Comparison of ENCODE assay signal across 9 mouse cellular contexts in the genomic region with DNA sequence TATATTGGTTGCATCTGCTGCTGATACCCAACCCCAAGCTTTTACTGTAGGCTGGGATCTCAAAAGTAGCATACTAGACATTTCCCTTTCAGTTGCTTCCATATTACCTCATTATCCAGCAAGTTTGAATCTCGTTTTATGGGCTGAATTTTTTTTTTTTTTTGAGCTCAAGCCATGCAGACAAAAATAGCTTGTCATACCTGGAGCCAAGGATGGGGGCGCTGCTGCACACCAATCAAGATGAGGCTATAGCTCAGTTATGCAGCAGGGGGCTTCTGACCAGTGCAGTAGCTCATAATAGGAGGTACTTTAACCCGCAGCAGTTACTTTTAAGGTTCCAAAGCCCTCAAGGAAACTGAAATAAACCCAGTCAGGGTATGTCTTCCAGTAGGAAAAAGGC. TPM values are rescaled to one million over a fixed set of nuclear protein-coding genes. Genes with fewer than 3 reads are reported as not detected.
DNase-seq lines count a peak whose midpoint lies in the region; ATAC-seq and TF ChIP-seq lines count a peak whose summit lies in the region.
"Had no signal": no experiment of that assay in that cellular context is flagged by ENCODE, and none has a peak within 500 bp of the region (broad histone marks: within the 10 kb centered on the region; RNA-seq: fewer than 3 reads in every experiment).

No protein-coding gene starts in this region.

- H3K27me3 ChIP-seq in hindbrain, postnatal 0 days (ENCODE audit: insufficient read depth, low read length): no peaks in the 10 kb centered on the region

- ATAC-seq in hindbrain, postnatal 0 days: no peak

- H3K9me3 ChIP-seq in hindbrain, postnatal 0 days (ENCODE audit: low read length): no peaks in the 10 kb centered on the region

- H3K4me2 ChIP-seq in hindbrain, postnatal 0 days (ENCODE audit: low read depth, low read length): no peak overlapping the region

- H3K4me3 ChIP-seq in hindbrain, postnatal 0 days (ENCODE audit: low read length): no peak overlapping the region
- H3K4me3 ChIP-seq: myocyte had no signal

- H3K4me1 ChIP-seq in hindbrain, postnatal 0 days (ENCODE audit: insufficient read depth, low read length): no peaks in the 10 kb centered on the region

- intact Hi-C loops in left cerebral cortex, postnatal 4 days (cut with DNase I): no loop called here

- H3K27ac ChIP-seq in hindbrain, postnatal 0 days: no peak overlapping the region

- DNase-seq in cerebellum, postnatal 14 days: peak; percentile 24 to 76
- no peak for DNase-seq in cerebellum, adult 9-11 months
- peak; percentile 63 for DNase-seq in left cerebral cortex, postnatal 4 days
- no peak for DNase-seq in left cerebral cortex, adult 18-20 months (ENCODE audit: low spot score in 2 of 2)
- DNase-seq in MEL-GATA-1-ER (ENCODE audit: extremely low read depth, low read depth): peak; percentile 13
- DNase-seq in hindbrain, postnatal 0 days (ENCODE audit: low spot score): peak; percentile 63
- peak; percentile 72 for DNase-seq in retina, embryonic 14.5 days (ENCODE audit: low spot score)
- no peak for DNase-seq in frontal cortex, postnatal 25 days (ENCODE audit: low spot score in 2 of 2)

- H3K9ac ChIP-seq in hindbrain, postnatal 0 days (replicated peaks; ENCODE audit: low read length): no peak overlapping the region

- peak; percentile 71 for TF ChIP-seq CTCF in hindbrain, postnatal 0 days (IDR thresholded peaks at IDR 0.05; ENCODE audit: low read depth)

- 28% methylated on average over 3 of the region's 3 CpGs for WGBS in hindbrain, postnatal 0 days

- no peaks in the 10 kb centered on the region for H3K36me3 ChIP-seq in hindbrain, postnatal 0 days (ENCODE audit: insufficient read depth, low read length)

RNA-seq across cellular contexts. Expression of a gene that starts 34.3 kb away (rescaled TPM):
- total RNA-seq in left cerebral cortex, postnatal 4 days (2021): 1 to 10 TPM; 4.0 to 4.1 TPM
- 1 to 10 TPM in 1 of 2 experiments, not detected in 1; 1.5 TPM for total RNA-seq in left cerebral cortex, adult 18-20 months (2021)
- 0.37 and 8.1 TPM in 2 replicates for total RNA-seq in hindbrain, postnatal 0 days (2014; rRNA removed)
- polyA plus RNA-seq in hindbrain, postnatal 0 days (2015; fragmentation: Nextera tagmentation; extraction: Ambion mirVana): 0.29 and 0.46 TPM in 2 replicates

RNA-seq across cellular contexts. Expression of a gene that starts 59.5 kb away (rescaled TPM):
- 1 to 10 TPM; 4.8 to 5.2 TPM for total RNA-seq in left cerebral cortex, postnatal 4 days (2021)
- total RNA-seq in left cerebral cortex, adult 18-20 months (2021): 1 to 10 TPM; 6.2 to 7.6 TPM
- total RNA-seq in hindbrain, postnatal 0 days (2014; rRNA removed): 10.9 and 18.5 TPM in 2 replicates
- polyA plus RNA-seq in hindbrain, postnatal 0 days (2015; fragmentation: Nextera tagmentation; extraction: Ambion mirVana): 7.9 and 9.2 TPM in 2 replicates

Comparison
In these comparisons a context has a peak if more than half of its experiments do, and no peak if none do; other contexts are left out.
1. DNase-seq: peak in cerebellum, postnatal 14 days (2 of 2), left cerebral cortex, postnatal 4 days (single experiment), MEL-GATA-1-ER (single experiment), hindbrain, postnatal 0 days (single experiment) and retina, embryonic 14.5 days (single experiment); none in cerebellum, adult 9-11 months (single experiment), left cerebral cortex, adult 18-20 months (0 of 2) and frontal cortex, postnatal 25 days (0 of 2).